Mouse (Mus musculus): Measurements from ENCODE around the gene Gm17361.
"Not testable (repeated sequence)": the region's sequence is repeated elsewhere in the genome, so short reads cannot be mapped to it uniquely, and the experiment has no call there.

Gene Gm17361

GRCm38 (mm10) chrX:125003863-125004262, at the start of gene Gm17361:
Gm17361 (plus strand) TSS chrX:125004163.
- DNase-seq (ENCODE audit: low spot score), result not testable (repeated sequence)
